Mouse (Mus musculus): ENCODE data around the gene Inpp4b. TPM values are rescaled to one million over a fixed set of nuclear protein-coding genes. Genes with fewer than 3 reads are reported as not detected.

The Inpp4b gene
- polyA plus RNA-seq (2012; rRNA removed): 0.91 and 2.6 TPM in 2 replicates

DNA sequence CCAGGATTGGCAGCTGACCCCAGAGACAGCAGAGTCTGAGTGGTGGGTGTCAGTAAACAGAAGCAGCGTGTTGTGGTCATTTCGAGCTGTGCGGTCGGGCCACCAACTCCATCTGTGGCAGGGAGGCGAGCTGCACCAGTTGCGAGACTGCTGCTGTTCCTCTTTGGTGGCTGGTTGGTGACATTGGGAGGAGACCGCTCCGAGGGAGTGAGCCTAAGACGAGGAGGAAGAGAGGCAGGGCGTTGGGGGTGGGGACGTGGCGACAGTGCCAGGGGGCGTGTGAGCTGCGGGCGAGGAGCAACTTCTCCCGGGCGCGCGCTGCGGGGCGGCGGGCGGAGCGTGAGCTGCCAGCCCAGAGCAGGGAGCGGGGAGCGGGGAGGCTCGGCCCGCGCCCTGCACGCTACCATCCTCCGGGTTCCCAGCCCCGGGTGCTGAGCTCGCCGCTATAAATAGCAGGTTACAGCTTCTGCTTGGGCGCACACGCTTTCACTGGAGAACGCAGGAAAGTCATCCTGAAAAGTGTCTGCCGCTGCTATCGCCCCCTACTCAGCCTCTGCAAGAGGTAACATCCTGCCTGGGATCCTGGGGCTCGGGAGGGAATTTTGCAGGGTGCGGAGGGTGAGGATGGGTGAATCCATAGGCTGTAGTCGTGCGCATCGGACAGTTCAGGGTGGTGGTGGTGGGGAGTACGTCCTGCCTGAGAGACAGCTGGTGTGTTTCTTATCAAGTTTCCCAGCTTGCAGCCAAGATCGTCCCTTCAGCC is at the start of gene Inpp4b:
TSS of gene Inpp4b (plus strand) at position 321 of the 763 bp plus-strand sequence.
- DNase-seq (ENCODE audit: low read depth): no peak

DNA sequence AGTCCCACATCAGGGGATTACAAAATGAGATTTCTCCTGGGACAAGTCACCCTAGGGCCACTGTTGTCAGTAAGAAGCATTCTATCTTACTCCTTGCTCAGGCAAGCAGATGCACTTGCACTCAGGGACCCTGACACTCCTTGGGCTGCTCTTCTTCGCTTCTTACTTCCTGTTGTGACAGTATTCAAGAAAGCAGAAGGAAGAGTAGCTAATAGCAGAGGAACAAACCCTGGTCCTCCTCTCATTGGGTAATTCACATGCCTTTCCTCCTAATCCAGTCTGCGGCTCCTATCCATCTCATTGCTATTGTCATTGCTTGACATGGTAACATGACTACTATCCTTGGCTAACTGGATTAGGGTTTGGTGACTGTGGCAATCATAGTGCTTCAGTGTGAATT is 7.1 kb upstream of the Inpp4b start:
- no peak for DNase-seq (ENCODE audit: low read depth)

DNA sequence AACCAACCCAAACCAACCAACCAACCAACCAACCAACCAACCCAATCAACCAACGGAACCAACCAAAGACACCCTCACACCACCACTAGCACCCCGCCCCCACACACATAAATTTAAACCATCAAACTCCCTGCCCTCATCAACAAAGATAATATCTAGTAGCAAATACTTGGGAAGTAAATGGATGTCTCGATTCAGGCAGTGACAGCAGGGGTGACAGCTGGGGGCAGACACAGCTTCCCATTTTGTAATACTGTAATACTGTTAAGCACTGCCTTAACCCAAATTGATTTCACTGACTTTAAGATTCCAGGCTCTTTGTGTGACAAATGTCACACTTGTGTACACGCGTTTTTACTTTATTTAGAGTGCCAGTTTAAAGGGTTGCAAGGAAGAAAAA is 1.2 kb upstream of the Inpp4b start:
- no peak for DNase-seq (ENCODE audit: low read depth)

DNA sequence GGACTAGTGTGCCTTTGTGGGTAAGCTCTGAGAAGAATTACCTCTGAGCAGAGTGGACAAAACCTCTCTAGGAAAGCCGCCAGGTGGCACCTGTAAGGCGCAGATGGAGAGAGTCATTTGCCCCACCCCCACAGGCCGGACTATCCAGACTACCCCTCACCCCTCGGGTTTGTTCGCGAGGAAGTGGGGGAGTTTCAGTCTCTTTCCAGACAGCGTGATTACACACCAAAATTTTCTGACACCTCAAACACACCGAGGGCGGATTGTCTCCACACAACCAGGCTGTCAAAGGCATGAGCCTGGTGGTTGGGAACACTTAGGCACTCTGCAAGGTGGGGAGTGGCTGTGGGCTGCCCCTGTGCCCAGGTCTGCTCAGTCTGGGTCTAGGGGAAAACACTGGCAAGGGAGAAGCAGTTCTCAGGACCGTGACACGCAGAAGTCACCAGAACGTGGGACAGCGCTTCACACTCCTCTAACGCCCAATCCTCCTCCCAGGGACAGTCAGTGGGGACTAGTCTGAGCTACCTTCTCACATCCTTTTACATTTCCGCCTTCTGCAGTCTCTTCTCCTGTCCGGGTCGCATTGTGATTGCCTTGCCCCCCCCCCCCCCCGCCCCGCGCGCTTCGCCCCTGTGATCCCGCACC is 643 bp upstream of the Inpp4b start:
- no peak for DNase-seq (ENCODE audit: low read depth)

DNA sequence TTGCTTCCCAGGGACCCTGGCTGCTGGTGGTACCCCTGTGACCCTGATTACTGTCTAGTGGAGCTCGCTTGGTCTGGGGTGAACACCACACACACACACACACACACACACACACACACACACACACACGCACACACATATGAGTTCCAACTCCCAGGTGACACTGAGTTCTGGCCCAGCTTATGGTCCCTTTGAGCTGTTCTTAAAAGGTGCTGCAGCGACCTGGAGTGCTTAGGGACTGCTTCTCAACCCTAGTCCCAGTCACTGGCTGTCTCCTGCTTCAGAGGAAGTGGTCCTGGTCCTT is 595 bp downstream of the Inpp4b start:
- DNase-seq (ENCODE audit: low read depth): no peak

DNA sequence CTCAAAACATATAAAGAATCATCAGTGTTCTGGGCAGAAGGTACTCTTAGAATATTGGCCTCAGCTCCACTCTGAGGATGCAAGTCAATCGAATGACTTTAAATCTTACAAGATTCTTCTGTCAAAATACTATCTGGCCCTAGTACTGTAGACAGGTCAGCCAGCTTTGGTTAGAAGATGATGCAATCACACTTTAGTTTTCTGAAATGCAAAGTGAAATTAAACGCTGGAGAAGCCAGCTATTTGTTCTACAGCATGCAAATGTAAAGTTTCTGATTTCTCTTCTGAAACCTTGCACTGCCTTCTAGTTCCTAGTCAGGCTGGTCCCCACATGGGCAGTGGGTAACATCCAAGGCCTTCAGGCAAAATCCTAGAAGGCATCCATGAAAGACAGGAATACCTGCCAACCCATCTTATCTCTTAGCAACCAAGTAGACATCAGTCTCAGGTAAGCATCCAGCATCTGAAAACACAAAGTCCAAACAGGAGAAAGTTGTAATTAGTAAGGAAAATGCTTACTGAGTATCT is 2.9 kb downstream of the Inpp4b start:
- no peak for DNase-seq (ENCODE audit: low read depth)

DNA sequence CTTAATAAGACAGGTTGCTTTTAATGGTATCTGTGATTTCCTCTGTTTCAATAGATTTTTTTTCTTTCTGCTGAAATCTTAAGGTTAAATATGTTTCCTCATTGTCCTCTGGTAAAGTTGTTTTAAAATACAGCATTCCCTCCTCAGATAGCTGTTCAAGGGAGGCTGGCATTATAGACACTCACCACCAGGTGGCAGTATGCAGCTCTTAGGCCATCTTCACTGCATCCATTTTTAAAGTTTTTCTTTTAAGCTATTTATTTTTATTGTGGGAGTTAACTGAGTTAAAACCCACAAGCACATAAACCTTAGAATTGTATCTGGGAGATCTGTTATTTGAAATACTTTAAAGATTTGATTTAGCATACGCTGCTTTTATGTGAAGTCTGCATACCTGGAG is 7.1 kb downstream of the Inpp4b start:
- no peak for DNase-seq (ENCODE audit: low read depth)

DNA sequence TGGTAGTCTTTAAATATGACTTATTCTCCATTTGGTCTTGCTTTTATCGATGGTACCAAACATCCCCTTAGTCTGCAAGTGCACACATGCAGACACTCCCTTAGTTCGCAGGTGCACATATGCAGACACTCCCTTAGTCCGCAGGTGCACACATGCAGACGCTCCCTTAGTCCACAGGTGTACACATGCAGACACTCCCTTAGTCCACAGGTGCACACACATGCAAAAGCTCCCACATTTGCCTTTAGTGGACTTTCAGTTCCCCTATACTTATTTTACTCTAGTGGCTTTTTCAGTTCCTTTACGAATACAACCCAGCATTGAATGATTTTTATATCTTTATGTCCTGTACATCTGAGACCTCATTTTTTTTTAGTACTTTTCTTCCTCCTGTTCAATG is 11.1 kb downstream of the Inpp4b start:
- no peak for DNase-seq (ENCODE audit: low read depth)

DNA sequence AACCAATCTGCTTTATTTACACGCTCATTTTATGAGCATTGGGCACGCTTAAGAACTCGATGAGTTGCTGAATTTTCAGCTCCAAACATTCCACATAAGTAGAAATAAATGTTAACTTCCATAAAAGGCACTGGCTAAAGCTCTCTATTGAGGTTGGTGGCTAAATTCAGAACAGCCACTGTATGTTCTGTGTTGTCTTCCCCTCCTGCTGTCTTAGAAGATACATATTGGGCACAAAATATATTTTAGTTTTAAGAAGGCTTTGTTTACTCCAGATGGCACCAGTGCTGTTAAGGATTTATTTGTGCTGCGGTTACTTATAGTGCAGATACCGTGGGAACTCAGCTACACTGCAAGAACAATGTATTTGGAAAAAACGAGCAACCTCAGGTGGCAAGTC is 15.8 kb downstream of the Inpp4b start:
- DNase-seq (ENCODE audit: low read depth): no peak

DNA sequence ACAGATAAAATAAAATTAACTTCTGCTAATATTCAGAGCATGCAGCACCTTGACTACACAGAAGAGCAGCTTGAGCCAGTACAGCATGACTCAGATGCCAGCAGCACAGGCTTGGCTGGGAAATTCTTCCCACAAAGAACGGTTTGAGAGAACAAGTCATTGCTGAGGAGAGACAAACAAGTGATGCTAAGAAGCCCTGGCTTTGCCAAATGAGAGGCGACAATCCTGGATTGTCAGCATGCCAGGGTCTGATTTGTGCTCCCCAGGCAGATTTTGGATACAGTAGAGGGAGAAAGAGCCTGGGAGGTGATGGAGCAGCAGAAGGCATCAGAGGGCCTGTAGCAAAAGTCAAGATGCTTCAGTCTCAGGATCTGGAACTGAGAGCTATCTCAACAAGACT is 18.2 kb downstream of the Inpp4b start:
- no peak for DNase-seq (ENCODE audit: low read depth)

DNA sequence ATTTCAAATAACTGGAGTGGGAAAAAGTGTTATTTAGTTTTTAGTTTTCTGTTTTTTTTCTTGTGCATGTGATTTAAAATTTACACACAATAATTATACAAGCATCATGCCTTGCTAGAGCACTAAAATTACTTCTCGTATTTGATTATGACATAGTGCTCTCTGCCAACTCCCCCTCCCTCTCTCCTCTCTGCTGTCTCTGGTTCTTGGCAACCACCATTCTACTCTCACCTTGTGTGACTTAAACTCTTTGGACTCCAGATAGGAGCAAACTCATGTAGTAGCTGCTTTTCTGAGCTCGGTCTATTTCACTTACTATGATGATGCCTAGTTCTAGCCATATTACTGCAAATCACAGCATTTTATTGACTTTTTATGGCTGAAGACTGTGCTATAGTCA is 18.8 kb downstream of the Inpp4b start:
- DNase-seq (ENCODE audit: low read depth): no peak

DNA sequence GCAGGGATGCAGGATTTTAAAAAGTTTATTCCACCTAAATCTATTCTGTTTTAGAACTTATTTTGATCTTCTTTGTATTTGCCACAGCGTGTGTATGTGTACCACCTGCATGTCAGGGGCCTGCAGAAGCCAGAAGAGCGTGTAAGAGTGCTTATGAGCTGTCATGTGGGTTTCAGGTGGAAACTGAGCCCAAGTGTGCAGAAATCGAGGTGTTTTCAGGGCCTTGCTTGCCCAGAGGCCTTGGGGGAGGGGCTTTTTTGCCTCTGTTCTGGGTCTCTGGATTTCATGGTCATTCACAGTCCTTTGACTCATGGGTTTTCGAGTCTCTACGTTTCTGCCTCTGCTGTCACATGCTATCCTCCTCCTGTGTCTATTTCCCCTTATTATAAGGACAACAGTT is 28.3 kb downstream of the Inpp4b start:
- no peak for DNase-seq (ENCODE audit: low read depth)

DNA sequence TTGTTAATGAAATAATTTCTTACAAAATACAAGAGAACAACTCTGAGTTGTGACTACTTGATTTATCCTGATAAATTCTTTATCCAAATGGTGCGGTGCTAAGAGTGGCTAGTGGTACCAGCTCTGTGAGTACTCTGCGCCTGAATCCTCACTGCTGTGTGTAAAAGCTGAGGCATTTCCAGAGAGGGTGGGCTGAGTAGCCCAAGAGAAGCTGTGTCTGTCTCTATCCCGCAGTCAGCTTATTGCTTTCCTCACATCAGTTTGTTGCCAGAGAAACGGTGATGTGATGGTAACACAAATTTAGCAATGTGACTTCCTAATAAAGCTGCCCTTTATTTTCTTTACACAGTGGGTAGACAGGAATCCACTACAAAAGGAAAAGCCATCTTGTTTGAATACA is 29.5 kb downstream of the Inpp4b start:
- DNase-seq (ENCODE audit: low read depth): no peak

DNA sequence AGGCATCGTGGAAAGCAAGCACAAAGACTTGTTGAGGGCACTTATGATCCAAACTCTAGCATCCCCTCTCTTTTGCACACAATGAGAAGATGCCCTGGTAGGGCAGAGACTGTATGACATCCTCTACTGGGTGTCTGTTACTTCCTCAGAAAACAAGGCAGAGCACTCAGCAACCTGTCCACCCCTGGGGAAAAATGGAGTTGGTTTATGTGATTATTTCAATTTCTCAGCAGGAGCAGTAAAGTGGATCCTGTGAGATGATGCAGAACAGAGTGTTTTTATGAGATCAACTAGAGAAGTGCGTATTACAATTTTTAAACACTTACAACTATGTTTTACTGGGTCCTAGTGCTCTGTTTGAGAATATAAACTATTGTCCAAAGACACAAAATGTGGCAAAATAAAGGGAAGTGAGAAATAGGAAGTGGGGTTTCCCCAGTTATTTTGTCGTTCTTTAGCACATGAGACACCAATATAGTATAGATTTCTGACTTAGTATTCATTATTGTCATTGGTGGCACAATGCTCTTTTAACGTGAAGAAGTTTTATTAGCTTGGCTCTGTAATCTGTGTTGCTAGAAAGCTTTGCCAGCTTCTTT is 32.6 kb downstream of the Inpp4b start:
- no peak for DNase-seq (ENCODE audit: low read depth)

DNA sequence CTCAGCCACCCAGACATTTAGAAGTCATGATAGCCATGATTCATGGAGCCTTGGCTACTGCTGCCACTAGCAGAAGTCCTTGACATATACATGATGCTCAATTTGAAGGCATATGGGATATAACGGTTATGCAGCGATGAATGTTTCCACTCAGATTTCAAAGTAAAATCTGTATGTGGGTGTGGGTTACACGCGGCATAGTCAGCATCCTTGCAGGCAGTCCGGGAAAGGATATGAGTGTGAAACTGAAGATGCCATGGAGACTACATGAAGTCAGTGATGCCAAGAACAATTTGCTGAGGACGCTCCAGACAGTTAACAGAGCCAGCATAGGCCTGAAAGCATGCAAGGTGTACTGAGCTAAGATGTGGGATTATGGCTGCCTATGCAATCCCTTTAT is 46.6 kb downstream of the Inpp4b start:
- no peak for DNase-seq (ENCODE audit: low read depth)

DNA sequence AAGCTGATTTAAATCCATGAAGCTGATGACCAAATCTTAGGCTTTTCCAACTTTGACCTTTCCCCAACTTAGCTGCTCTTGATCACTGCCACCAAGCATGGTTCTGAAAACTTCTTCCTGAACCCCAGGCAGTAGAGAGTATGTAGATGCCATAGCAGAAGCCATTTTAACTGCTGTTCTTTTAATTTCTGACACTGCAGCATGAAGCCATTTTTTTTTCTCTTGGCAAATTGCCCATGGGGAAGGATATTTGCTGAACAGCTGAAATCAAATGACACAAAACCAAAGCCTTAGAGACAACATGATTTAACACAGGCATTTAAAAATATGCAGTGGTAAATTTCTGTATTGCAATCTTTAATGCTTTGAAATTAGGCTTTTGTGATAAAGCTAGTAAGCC is 56.7 kb downstream of the Inpp4b start:
- DNase-seq (ENCODE audit: low read depth): no peak

DNA sequence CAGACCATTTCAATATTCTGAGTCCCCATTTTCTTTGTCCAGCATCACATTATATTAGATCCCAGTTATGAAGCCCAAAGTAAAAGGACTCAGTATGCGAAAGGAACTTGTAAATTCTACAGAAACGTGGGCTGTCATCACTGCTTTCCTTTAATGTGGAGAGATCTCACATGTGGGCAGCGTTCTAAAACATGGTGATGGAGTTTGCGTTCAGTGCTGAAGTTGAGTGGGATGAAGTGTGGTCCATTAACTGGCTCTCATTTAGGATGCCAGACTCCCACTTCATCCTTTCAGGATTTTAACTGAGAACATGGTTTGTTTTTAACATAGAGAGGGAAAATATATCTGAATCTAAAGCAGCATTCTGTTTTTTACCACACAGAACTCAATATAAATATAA is 57.1 kb downstream of the Inpp4b start:
- DNase-seq (ENCODE audit: low read depth): no peak

DNA sequence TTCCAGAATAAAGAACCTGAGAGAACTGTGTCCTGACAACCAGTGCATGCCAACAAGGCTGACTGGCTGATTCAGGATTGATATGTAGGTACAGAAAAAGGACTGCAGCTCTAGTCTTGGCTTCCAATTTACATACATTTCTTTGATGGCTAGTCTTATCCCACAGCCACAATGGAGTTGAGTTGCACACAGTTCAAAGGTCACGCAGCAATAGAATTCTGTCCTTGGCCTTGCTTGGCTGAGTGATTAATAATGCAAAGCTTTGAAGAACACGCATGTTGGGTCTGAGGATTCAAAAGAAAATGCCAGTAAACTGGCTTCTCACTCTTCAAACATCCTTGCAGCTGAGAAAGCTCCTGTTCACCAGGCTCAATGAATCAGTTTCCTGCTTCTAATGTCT is 70.4 kb downstream of the Inpp4b start:
- DNase-seq (ENCODE audit: low read depth): no peak

DNA sequence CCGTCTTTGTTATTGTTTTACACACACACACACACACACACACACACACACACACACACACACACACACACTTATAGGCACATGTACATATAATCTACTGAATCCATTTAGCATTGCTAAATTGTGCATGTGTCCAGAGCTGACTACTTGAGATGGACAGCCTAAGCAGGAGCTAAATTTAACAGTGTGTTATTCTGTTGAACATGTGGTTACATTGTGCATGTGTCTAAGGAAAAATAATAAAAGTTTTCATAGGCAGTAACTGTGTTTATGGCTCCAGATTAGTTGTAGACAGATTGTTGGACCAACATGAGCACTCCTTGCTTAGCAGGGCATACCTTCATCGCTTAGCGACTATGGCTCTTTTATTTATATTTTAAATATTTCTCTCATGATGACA is 101.6 kb downstream of the Inpp4b start:
- DNase-seq (ENCODE audit: low read depth): no peak

DNA sequence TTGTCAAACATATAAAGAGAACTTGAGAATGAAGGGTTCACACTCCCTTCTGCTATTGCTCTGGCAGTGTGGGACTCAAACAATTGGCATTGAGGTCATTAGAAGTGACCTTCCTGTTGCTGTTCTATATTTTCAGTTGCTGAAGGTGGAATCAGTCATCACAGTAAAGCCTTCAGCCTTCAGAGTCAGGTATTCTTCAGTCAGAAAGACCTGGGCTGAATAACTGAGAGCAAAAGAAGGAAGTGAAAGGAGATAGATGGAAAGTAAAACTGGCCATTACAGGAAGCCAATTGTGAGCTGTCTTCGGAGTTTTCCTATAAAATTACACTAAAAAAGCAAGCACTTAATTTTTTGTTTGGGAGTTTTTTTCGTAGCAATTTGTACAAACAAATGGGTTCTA is 107.4 kb downstream of the Inpp4b start:
- no peak for DNase-seq (ENCODE audit: low read depth)

DNA sequence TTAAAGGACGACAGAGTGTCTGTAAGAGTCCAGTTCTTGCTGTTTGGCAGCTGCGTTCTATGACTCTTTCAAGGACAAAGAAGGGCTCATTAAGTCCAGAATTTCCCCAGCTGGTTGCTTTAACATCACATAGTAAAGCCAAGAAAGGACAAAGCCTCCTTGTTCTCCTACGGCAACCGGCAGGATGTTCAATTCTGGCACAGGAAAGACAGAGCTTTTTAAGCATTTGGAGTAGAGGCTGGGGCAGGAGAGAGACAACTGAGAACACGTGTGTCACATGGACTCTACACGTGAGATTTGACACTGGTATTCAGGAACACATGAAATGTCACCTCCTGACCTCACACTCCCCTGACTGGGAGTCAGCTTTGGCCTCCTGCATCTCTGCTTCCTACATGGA is 109.7 kb downstream of the Inpp4b start:
- DNase-seq (ENCODE audit: low read depth): no peak

DNA sequence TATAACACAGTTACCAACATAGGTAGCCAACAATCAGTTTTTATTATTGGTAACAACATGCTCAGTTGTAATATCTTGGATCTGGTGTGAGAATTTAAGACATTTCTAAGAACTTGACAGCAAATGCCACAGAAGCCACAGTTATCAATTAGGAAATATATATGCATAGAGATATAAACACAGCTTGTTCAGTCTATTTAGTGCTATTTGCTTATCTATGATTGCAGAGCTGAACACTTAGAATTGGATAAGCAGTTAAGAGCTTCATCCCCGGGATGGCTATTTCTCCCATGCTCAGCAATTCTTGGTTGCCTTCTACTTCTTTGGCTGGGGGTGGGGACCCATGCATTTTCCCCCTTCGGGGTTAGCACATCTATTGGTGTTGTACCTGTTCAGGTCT is 112.5 kb downstream of the Inpp4b start:
- no peak for DNase-seq (ENCODE audit: low read depth)

DNA sequence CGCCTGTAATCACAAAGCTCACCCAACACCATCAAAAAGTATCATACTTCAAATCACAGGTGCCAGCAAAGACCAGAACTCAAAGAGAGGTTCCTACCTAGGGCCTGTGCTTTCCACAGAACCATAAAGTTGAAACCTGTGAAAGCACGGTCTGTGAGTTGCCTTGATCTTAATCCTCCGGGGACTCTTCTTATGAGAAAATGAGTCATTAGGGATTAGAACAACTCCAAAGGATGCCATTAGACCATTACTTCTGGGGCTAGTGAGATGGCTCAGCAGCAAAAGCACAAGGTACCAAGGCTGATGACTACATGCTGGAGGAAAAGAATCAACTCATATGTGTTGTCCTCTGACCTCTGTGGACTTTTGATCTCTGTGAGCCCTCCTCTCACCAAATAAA is 121.4 kb downstream of the Inpp4b start:
- no peak for DNase-seq (ENCODE audit: low read depth)
